Mouse (Mus musculus): ENCODE results near the gene Trim66. TPM values are rescaled to one million over a fixed set of nuclear protein-coding genes. Genes with fewer than 3 reads are reported as not detected.

The Trim66 gene
- polyA plus RNA-seq, 1 experiment from 2014 or later: 0.37 TPM

GRCm38 (mm10) chr7:109455748-109456147, 52.2 kb downstream of the Trim66 start:
- 67% methylated on average over 2 of the region's 2 CpGs for WGBS
- no peak for DNase-seq (ENCODE audit: low spot score)
- Histone ChIP-seq H3K4me3 (ENCODE audit: low read depth, low read length) (no peak overlapping the region), H3K9ac (ENCODE audit: low read length) (no peak overlapping the region), H3K27ac (ENCODE audit: low read depth, low read length) (no peak overlapping the region), H3K27me3 (ENCODE audit: control insufficient read depth, insufficient read depth, low read length) (no peaks in the 10 kb centered on the region), H3K9me3 (ENCODE audit: control insufficient read depth, low read length) (no peaks in the 10 kb centered on the region), H3K4me1 (replicated peaks; ENCODE audit: control insufficient read depth, insufficient read depth, low read length) (no peaks in the 10 kb centered on the region), H3K4me2 (ENCODE audit: low read depth, low read length, severe bottlenecking) (no peak overlapping the region), H3K36me3 (ENCODE audit: control insufficient read depth, insufficient read depth, low read length) (no peaks in the 10 kb centered on the region)
- ATAC-seq (replicated peaks; ENCODE audit: low FRiP score): no peak

- no peak overlapping the region for H3K4me3 ChIP-seq (ENCODE audit: low read depth, low read length)
- no peak for ATAC-seq (replicated peaks; ENCODE audit: low FRiP score)
- DNase-seq (ENCODE audit: low spot score): no peak
- no peaks in the 10 kb centered on the region for H3K27me3 ChIP-seq (ENCODE audit: control insufficient read depth, insufficient read depth, low read length)
- H3K27ac ChIP-seq (ENCODE audit: low read depth, low read length): no peak overlapping the region
- no peaks in the 10 kb centered on the region for H3K4me1 ChIP-seq (replicated peaks; ENCODE audit: control insufficient read depth, insufficient read depth, low read length)
- no peak overlapping the region for H3K9ac ChIP-seq (ENCODE audit: low read length)
- no peak overlapping the region for H3K4me2 ChIP-seq (ENCODE audit: low read depth, low read length, severe bottlenecking)
- no peaks in the 10 kb centered on the region for H3K9me3 ChIP-seq (ENCODE audit: control insufficient read depth, low read length)
- no peaks in the 10 kb centered on the region for H3K36me3 ChIP-seq (ENCODE audit: control insufficient read depth, insufficient read depth, low read length)
- WGBS: 93% methylated on average over 9 of the region's 9 CpGs
These were observed 53.1 kb downstream of the Trim66 start for GRCm38 (mm10) chr7:109454856-109455255.

GRCm38 (mm10) chr7:109448060-109448459, 59.9 kb downstream of the Trim66 start:
- 59% methylated on average over 2 of the region's 2 CpGs for WGBS
- Histone ChIP-seq H3K9ac (ENCODE audit: low read length) (no peak overlapping the region), H3K4me1 (replicated peaks; ENCODE audit: control insufficient read depth, insufficient read depth, low read length) (no peaks in the 10 kb centered on the region), H3K36me3 (ENCODE audit: control insufficient read depth, insufficient read depth, low read length) (no peaks in the 10 kb centered on the region), H3K4me2 (ENCODE audit: low read depth, low read length, severe bottlenecking) (no peak overlapping the region), H3K4me3 (ENCODE audit: low read depth, low read length) (no peak overlapping the region), H3K27me3 (ENCODE audit: control insufficient read depth, insufficient read depth, low read length) (no peaks in the 10 kb centered on the region; the same call in 1 of the 2 replicates), H3K9me3 (ENCODE audit: control insufficient read depth, low read length) (no peaks in the 10 kb centered on the region), H3K27ac (ENCODE audit: low read depth, low read length) (no peak overlapping the region)
- no peak for DNase-seq (ENCODE audit: low spot score)
- ATAC-seq (replicated peaks; ENCODE audit: low FRiP score): no peak

GRCm38 (mm10) chr7:109445012-109445411, 62.9 kb downstream of the Trim66 start:
- ATAC-seq (replicated peaks; ENCODE audit: low FRiP score) (0 out of 2 replicates have a peak, but pooled peaks have one; percentile 42), DNase-seq (ENCODE audit: low spot score) (peak; percentile 69)
- H3K9me3 ChIP-seq (ENCODE audit: control insufficient read depth, low read length): no peaks in the 10 kb centered on the region
- 10% methylated on average over 6 of the region's 6 CpGs for WGBS
- no peak overlapping the region for H3K4me2 ChIP-seq (ENCODE audit: low read depth, low read length, severe bottlenecking)
- no peaks in the 10 kb centered on the region for H3K4me1 ChIP-seq (replicated peaks; ENCODE audit: control insufficient read depth, insufficient read depth, low read length)
- no peak overlapping the region for H3K9ac ChIP-seq (ENCODE audit: low read length)
- H3K27me3 ChIP-seq (ENCODE audit: control insufficient read depth, insufficient read depth, low read length): peaks cover under 1% of the 10 kb centered on the region; the same call in 1 of the 2 replicates
- no peak overlapping the region for H3K4me3 ChIP-seq (ENCODE audit: low read depth, low read length)
- no peak overlapping the region for H3K27ac ChIP-seq (ENCODE audit: low read depth, low read length)
- H3K36me3 ChIP-seq (ENCODE audit: control insufficient read depth, insufficient read depth, low read length): no peaks in the 10 kb centered on the region

- H3K4me3 ChIP-seq (ENCODE audit: low read depth, low read length): no peak overlapping the region
- no peaks in the 10 kb centered on the region for H3K9me3 ChIP-seq (ENCODE audit: control insufficient read depth, low read length)
These were observed 65.2 kb downstream of the Trim66 start for GRCm38 (mm10) chr7:109442739-109443138.

GRCm38 (mm10) chr7:109440697-109441269, 67.2 kb downstream of the Trim66 start:
- Histone ChIP-seq H3K4me2 (ENCODE audit: low read depth, low read length, severe bottlenecking) (no peak overlapping the region), H3K27me3 (ENCODE audit: control insufficient read depth, insufficient read depth, low read length) (peaks cover 7% of the 10 kb centered on the region; the same call in 1 of the 2 replicates), H3K4me3 (ENCODE audit: low read depth, low read length) (no peak overlapping the region), H3K4me1 (replicated peaks; ENCODE audit: control insufficient read depth, insufficient read depth, low read length) (no peaks in the 10 kb centered on the region), H3K9me3 (ENCODE audit: control insufficient read depth, low read length) (no peaks in the 10 kb centered on the region), H3K27ac (ENCODE audit: low read depth, low read length) (no peak overlapping the region), H3K36me3 (ENCODE audit: control insufficient read depth, insufficient read depth, low read length) (no peaks in the 10 kb centered on the region), H3K9ac (ENCODE audit: low read length) (no peak overlapping the region)
- ATAC-seq (replicated peaks; ENCODE audit: low FRiP score) (no peak), DNase-seq (ENCODE audit: low spot score) (no peak)
- 88% methylated on average over 9 of the region's 9 CpGs for WGBS

More at GRCm38 (mm10) chr7:109442739-109443138, 65.2 kb downstream of the Trim66 start:
- no peak for ATAC-seq (replicated peaks; ENCODE audit: low FRiP score)
- 83% methylated on average over 5 of the region's 5 CpGs for WGBS
- Histone ChIP-seq H3K9ac (ENCODE audit: low read length) (no peak overlapping the region), H3K36me3 (ENCODE audit: control insufficient read depth, insufficient read depth, low read length) (no peaks in the 10 kb centered on the region), H3K4me1 (replicated peaks; ENCODE audit: control insufficient read depth, insufficient read depth, low read length) (no peaks in the 10 kb centered on the region), H3K27me3 (ENCODE audit: control insufficient read depth, insufficient read depth, low read length) (peaks cover 5% of the 10 kb centered on the region; the same call in 1 of the 2 replicates), H3K4me2 (ENCODE audit: low read depth, low read length, severe bottlenecking) (no peak overlapping the region), H3K27ac (ENCODE audit: low read depth, low read length) (no peak overlapping the region)
- DNase-seq (ENCODE audit: low spot score): no peak

- peak within 1 kb of the TSS; percentile 94 for H3K4me2 ChIP-seq (ENCODE audit: low read depth, low read length, severe bottlenecking)
- H3K9me3 ChIP-seq (ENCODE audit: control insufficient read depth, low read length): no peaks in the 10 kb centered on the region
- H3K36me3 ChIP-seq (ENCODE audit: control insufficient read depth, insufficient read depth, low read length): no peaks in the 10 kb centered on the region
- H3K27ac ChIP-seq (ENCODE audit: low read depth, low read length): peak within 1 kb of the TSS; percentile 57
- ATAC-seq (replicated peaks; ENCODE audit: low FRiP score) (peak; percentile 88), DNase-seq (ENCODE audit: low spot score) (peak; percentile 85)
- under 1% methylated on average over 62 of the region's 62 CpGs for WGBS
- H3K4me1 ChIP-seq (replicated peaks; ENCODE audit: control insufficient read depth, insufficient read depth, low read length): no peaks in the 10 kb centered on the region
- peak within 1 kb of the TSS; percentile 78 for H3K9ac ChIP-seq (ENCODE audit: low read length)
- peak within 1 kb of the TSS; percentile 43 for H3K4me3 ChIP-seq (ENCODE audit: low read depth, low read length)
- peaks cover 7% of the 10 kb centered on the region; the same call in 1 of the 2 replicates for H3K27me3 ChIP-seq (ENCODE audit: control insufficient read depth, insufficient read depth, low read length)
These were observed 68.9 kb downstream of the Trim66 start, which contains the start of gene Stk33 for GRCm38 (mm10) chr7:109438781-109439591. Gene Stk33, minus strand, starts transcription at chr7:109439081.

GRCm38 (mm10) chr7:109424422-109425159, 83.3 kb downstream of the Trim66 start:
- DNase-seq (ENCODE audit: low spot score): no peak
- ATAC-seq (replicated peaks; ENCODE audit: low FRiP score): no peak
- H3K27me3 ChIP-seq (ENCODE audit: control insufficient read depth, insufficient read depth, low read length): no peaks in the 10 kb centered on the region
- H3K4me3 ChIP-seq (ENCODE audit: low read depth, low read length): no peak overlapping the region
- H3K27ac ChIP-seq (ENCODE audit: low read depth, low read length): no peak overlapping the region
- H3K9ac ChIP-seq (ENCODE audit: low read length): no peak overlapping the region
- no peak overlapping the region for H3K4me2 ChIP-seq (ENCODE audit: low read depth, low read length, severe bottlenecking)
- no peaks in the 10 kb centered on the region; the same call in 1 of the 2 replicates for H3K9me3 ChIP-seq (ENCODE audit: control insufficient read depth, low read length)
- H3K4me1 ChIP-seq (replicated peaks; ENCODE audit: control insufficient read depth, insufficient read depth, low read length): no peaks in the 10 kb centered on the region
- WGBS: 67% methylated on average over 3 of the region's 3 CpGs
- H3K36me3 ChIP-seq (ENCODE audit: control insufficient read depth, insufficient read depth, low read length): no peaks in the 10 kb centered on the region
